9 mouse cellular contexts compared by ENCODE assay signal in genomic region chr7:112856121-112856571, GRCm38 (mm10).
DNase-seq lines count a peak whose midpoint lies in the region; ATAC-seq lines count a peak whose summit lies in the region.
"Had no signal": no experiment of that assay in that cellular context is flagged by ENCODE, and none has a peak within 500 bp of the region (broad histone marks: within the 10 kb centered on the region; RNA-seq: fewer than 3 reads in every experiment).

No protein-coding gene starts in this region.

- DNase-seq in forebrain, embryonic 14.5 days (ENCODE audit: low spot score), result peak; percentile 55
- no peak for DNase-seq in forebrain, embryonic 11.5 days (ENCODE audit: low spot score)
- DNase-seq in right cerebral cortex, postnatal 10 days (ENCODE audit: low spot score in 2 of 2), result peak; percentile 61 to 65
- DNase-seq in right cerebral cortex, postnatal 36 days (ENCODE audit: low spot score in 2 of 2), result no peak
- peak; percentile 47 for DNase-seq in telencephalon, adult 2 months (ENCODE audit: low read depth, low spot score)
- DNase-seq in lung, postnatal 36 days, result no peak

- no peaks in the 10 kb centered on the region for H3K27me3 ChIP-seq in forebrain, embryonic 14.5 days (replicated peaks; ENCODE audit: control insufficient read depth, insufficient read depth, low read length)
- peaks cover 9% of the 10 kb centered on the region; the same call in 1 of the 2 replicates for H3K27me3 ChIP-seq in forebrain, embryonic 11.5 days (ENCODE audit: control insufficient read depth, insufficient read depth, low read length)
- H3K27me3 ChIP-seq in hindbrain, embryonic 13.5 days, result no peaks in the 10 kb centered on the region
- H3K27me3 ChIP-seq: neural tube, embryonic 12.5 days had no signal

- ATAC-seq in forebrain, embryonic 14.5 days, result no peak
- no peak for ATAC-seq in forebrain, embryonic 11.5 days (replicated peaks; ENCODE audit: low FRiP score)
- ATAC-seq in hindbrain, embryonic 13.5 days (ENCODE audit: low FRiP score), result 0 out of 2 replicates have a peak, but pooled peaks have one; percentile 51
- ATAC-seq in erythroid progenitor cell, adult 5-6 weeks (replicated peaks; ENCODE audit: low FRiP score, poor library complexity, severe bottlenecking), result no peak

- no peak overlapping the region for H3K4me2 ChIP-seq in forebrain, embryonic 14.5 days (ENCODE audit: low read length)
- no peak overlapping the region for H3K4me2 ChIP-seq in forebrain, embryonic 11.5 days (ENCODE audit: low read depth, low read length, severe bottlenecking)
- H3K4me2 ChIP-seq in hindbrain, embryonic 13.5 days, result no peak overlapping the region
- H3K4me2 ChIP-seq: neural tube, embryonic 12.5 days had no signal

- no peaks in the 10 kb centered on the region for H3K9me3 ChIP-seq in forebrain, embryonic 14.5 days (replicated peaks; ENCODE audit: control insufficient read depth, low read length)
- no peaks in the 10 kb centered on the region for H3K9me3 ChIP-seq in forebrain, embryonic 11.5 days (ENCODE audit: control insufficient read depth, low read length)
- H3K9me3 ChIP-seq in hindbrain, embryonic 13.5 days, result no peaks in the 10 kb centered on the region
- H3K9me3 ChIP-seq: neural tube, embryonic 12.5 days had no signal

- whole genome bisulfite sequencing in forebrain, embryonic 14.5 days, result 37% methylated on average over 7 of the region's 7 CpGs
- WGBS in forebrain, embryonic 11.5 days, result 41% methylated on average over 7 of the region's 7 CpGs
- 31% methylated on average over 7 of the region's 7 CpGs for WGBS in hindbrain, embryonic 13.5 days

- H3K9ac ChIP-seq in forebrain, embryonic 14.5 days (ENCODE audit: low read length), result no peak overlapping the region
- no peak overlapping the region for H3K9ac ChIP-seq in forebrain, embryonic 11.5 days (ENCODE audit: low read length)
- no peak overlapping the region for H3K9ac ChIP-seq in hindbrain, embryonic 13.5 days
- H3K9ac ChIP-seq: neural tube, embryonic 12.5 days had no signal

- H3K36me3 ChIP-seq in forebrain, embryonic 14.5 days (ENCODE audit: control insufficient read depth, insufficient read depth, low read length), result peaks cover 3% of the 10 kb centered on the region; the same call in 1 of the 2 replicates
- no peaks in the 10 kb centered on the region; the same call in 1 of the 2 replicates for H3K36me3 ChIP-seq in forebrain, embryonic 11.5 days (ENCODE audit: control insufficient read depth, insufficient read depth, low read length)
- no peaks in the 10 kb centered on the region; the same call in 1 of the 2 replicates for H3K36me3 ChIP-seq in hindbrain, embryonic 13.5 days

- peaks cover 31% of the 10 kb centered on the region for H3K4me1 ChIP-seq in forebrain, embryonic 14.5 days (ENCODE audit: control insufficient read depth, insufficient read depth, low read length)
- H3K4me1 ChIP-seq in forebrain, embryonic 11.5 days (replicated peaks; ENCODE audit: control insufficient read depth, insufficient read depth, low read length), result peaks cover 16% of the 10 kb centered on the region; the same call in 1 of the 2 replicates
- peaks cover 53% of the 10 kb centered on the region for H3K4me1 ChIP-seq in hindbrain, embryonic 13.5 days (replicated peaks)

- no peak overlapping the region for H3K4me3 ChIP-seq in forebrain, embryonic 14.5 days (ENCODE audit: low read depth, low read length)
- H3K4me3 ChIP-seq in forebrain, embryonic 11.5 days (ENCODE audit: low read depth, low read length), result no peak overlapping the region
- no peak overlapping the region for H3K4me3 ChIP-seq in hindbrain, embryonic 13.5 days
- H3K4me3 ChIP-seq: neural tube, embryonic 12.5 days had no signal

- H3K27ac ChIP-seq in forebrain, embryonic 14.5 days (ENCODE audit: low read depth, low read length), result no peak overlapping the region
- no peak overlapping the region for H3K27ac ChIP-seq in forebrain, embryonic 11.5 days (ENCODE audit: low read depth, low read length)
- H3K27ac ChIP-seq in hindbrain, embryonic 13.5 days, result peak overlapping the region; percentile 44; the same call in 1 of the 2 replicates
- H3K27ac ChIP-seq: neural tube, embryonic 12.5 days had no signal

Comparison
In these comparisons a context has a peak if more than half of its experiments do, and no peak if none do; other contexts are left out.
1. DNase-seq: peak in forebrain, embryonic 14.5 days (single experiment), right cerebral cortex, postnatal 10 days (2 of 2) and telencephalon, adult 2 months (single experiment); none in forebrain, embryonic 11.5 days (single experiment), right cerebral cortex, postnatal 36 days (0 of 2) and lung, postnatal 36 days (single experiment).